Mouse (Mus musculus) embryonic facial prominence, embryonic 13.5 days (tissue): ENCODE results near the gene Mansc1. TPM values are rescaled to one million over a fixed set of nuclear protein-coding genes. Genes with fewer than 3 reads are reported as not detected.

ENCODE experiments used
- ATAC-seq: fragments of 200-750 bp; cut with Nextera tagmentation; 2 replicates; pipeline ENCODE4 v1.8.0; 2017; ENCODE audit warnings: low read depth; ENCODE audit not compliant: insufficient number of reproducible peaks, insufficient read depth, low FRiP score, low TSS enrichment
- H3K27ac ChIP-seq: fragments of 300-500 bp; sonication (generic); 2 replicates; pipeline ENCODE4 v1.5.1; 2015; ENCODE audit warnings: moderate library complexity, mild to moderate bottlenecking, inconsistent platforms
- H3K27me3 ChIP-seq: fragments of 300-500 bp; sonication (generic); 2 replicates; pipeline ENCODE4 v1.6.1; 2015; ENCODE audit warnings: mild to moderate bottlenecking, inconsistent platforms
- H3K36me3 ChIP-seq: fragments of 300-500 bp; sonication (generic); 2 replicates; pipeline ENCODE4 v1.6.1; 2015; ENCODE audit warnings: mild to moderate bottlenecking, inconsistent platforms
- H3K4me1 ChIP-seq: fragments of 300-500 bp; sonication (generic); 2 replicates; pipeline ENCODE4 v1.6.1; 2015; ENCODE audit warnings: inconsistent platforms
- H3K4me2 ChIP-seq: fragments of 300-500 bp; sonication (generic); 2 replicates; pipeline ENCODE4 v1.6.1; 2015; ENCODE audit warnings: moderate library complexity, mild to moderate bottlenecking, inconsistent platforms
- H3K4me3 ChIP-seq: fragments of 300-500 bp; sonication (generic); 2 replicates; pipeline ENCODE4 v1.5.1; 2015; ENCODE audit warnings: mild to moderate bottlenecking, inconsistent platforms
- H3K9ac ChIP-seq: fragments of 300-500 bp; sonication (generic); 2 replicates; pipeline ENCODE4 v1.6.1; 2015; ENCODE audit warnings: mild to moderate bottlenecking, inconsistent platforms
- H3K9me3 ChIP-seq: fragments of 300-500 bp; sonication (generic); 2 replicates; pipeline ENCODE4 v1.6.1; 2016; ENCODE audit warnings: inconsistent platforms
- WGBS: fragments of 180-500 bp; shearing (Covaris S2); methylation state at CpG from one replicate; pipeline ENCODE4 v1.1.7; 2015; ENCODE audit warnings: mixed read lengths; 5-methylcytosine and 5-hydroxymethylcytosine counted together
- polyA plus RNA-seq: library from polyadenylated mRNA; unstranded; fragments of >200 nt; fragmentation: Nextera tagmentation; extraction: Ambion mirVana; gene quantifications from 2 replicates; pipeline ENCODE4 v1.2.1, GENCODE M21; 2015

Gene Mansc1
- polyA plus RNA-seq, 1 experiment from 2014 or later: 2.1 TPM

- Histone ChIP-seq H3K27ac (no peak overlapping the region), H3K9me3 (no peaks in the 10 kb centered on the region), H3K9ac (no peak overlapping the region; the same call in 1 of the 2 replicates), H3K4me3 (no peak overlapping the region), H3K36me3 (no peaks in the 10 kb centered on the region), H3K27me3 (no peaks in the 10 kb centered on the region), H3K4me2 (no peak overlapping the region), H3K4me1 (peaks cover 16% of the 10 kb centered on the region)
- ATAC-seq: no peak
- WGBS: 72% methylated on average over 13 of the region's 13 CpGs
Measured at GRCm38 (mm10) chr6:134611896-134612295, 20.4 kb downstream of the Mansc1 start.

GRCm38 (mm10) chr6:134610380-134610779 is 21.9 kb downstream of the Mansc1 start:
- Histone ChIP-seq H3K36me3 (no peaks in the 10 kb centered on the region), H3K4me2 (no peak overlapping the region), H3K4me3 (no peak overlapping the region), H3K9me3 (no peaks in the 10 kb centered on the region), H3K4me1 (peaks cover 25% of the 10 kb centered on the region), H3K27ac (no peak overlapping the region), H3K9ac (no peak overlapping the region), H3K27me3 (no peaks in the 10 kb centered on the region)
- no peak for ATAC-seq
- WGBS: 85% methylated on average over 9 of the region's 9 CpGs

- Histone ChIP-seq H3K36me3 (no peaks in the 10 kb centered on the region), H3K4me2 (no peak overlapping the region), H3K9ac (0 out of 2 replicates have a peak overlapping the region, but pooled peaks have one; percentile 16), H3K27me3 (no peaks in the 10 kb centered on the region), H3K27ac (peak overlapping the region; percentile 74), H3K4me1 (peaks cover 28% of the 10 kb centered on the region), H3K9me3 (no peaks in the 10 kb centered on the region), H3K4me3 (no peak overlapping the region)
- peak; percentile 28; the same call in 1 of the 2 replicates for ATAC-seq
- 48% methylated on average over 9 of the region's 9 CpGs for WGBS
Measured at GRCm38 (mm10) chr6:134606949-134607746, 25.1 kb downstream of the Mansc1 start.

- 47% methylated on average over 6 of the region's 6 CpGs for WGBS
- peaks cover 34% of the 10 kb centered on the region for H3K4me1 ChIP-seq
- no peak; the same call in 1 of the 2 replicates for ATAC-seq
- H3K9me3 ChIP-seq: no peaks in the 10 kb centered on the region
- no peaks in the 10 kb centered on the region for H3K36me3 ChIP-seq
- 0 out of 2 replicates have a peak overlapping the region, but pooled peaks have one; percentile 16 for H3K9ac ChIP-seq
- H3K4me2 ChIP-seq: no peak overlapping the region
- no peak overlapping the region for H3K4me3 ChIP-seq
- no peaks in the 10 kb centered on the region for H3K27me3 ChIP-seq
- H3K27ac ChIP-seq: peak overlapping the region; percentile 74
Measured at GRCm38 (mm10) chr6:134606540-134606939, 25.7 kb downstream of the Mansc1 start.

GRCm38 (mm10) chr6:134605196-134605595 is 27.1 kb downstream of the Mansc1 start:
- H3K27ac ChIP-seq: no peak overlapping the region
- 96% methylated on average over 3 of the region's 3 CpGs for WGBS
- peaks cover 35% of the 10 kb centered on the region for H3K4me1 ChIP-seq
- ATAC-seq: no peak
- H3K9ac ChIP-seq: no peak overlapping the region
- no peaks in the 10 kb centered on the region for H3K9me3 ChIP-seq
- H3K36me3 ChIP-seq: no peaks in the 10 kb centered on the region
- H3K27me3 ChIP-seq: no peaks in the 10 kb centered on the region
- no peak overlapping the region for H3K4me2 ChIP-seq
- H3K4me3 ChIP-seq: no peak overlapping the region

GRCm38 (mm10) chr6:134602371-134603003 is 29.8 kb downstream of the Mansc1 start:
- Histone ChIP-seq H3K9me3 (no peaks in the 10 kb centered on the region), H3K4me1 (peaks cover 27% of the 10 kb centered on the region), H3K36me3 (no peaks in the 10 kb centered on the region), H3K27ac (peak overlapping the region; percentile 80), H3K27me3 (no peaks in the 10 kb centered on the region), H3K9ac (no peak overlapping the region), H3K4me3 (no peak overlapping the region), H3K4me2 (peak overlapping the region; percentile 26; the same call in 1 of the 2 replicates)
- WGBS: 14% methylated on average over 10 of the region's 10 CpGs
- peak; percentile 75 for ATAC-seq

GRCm38 (mm10) chr6:134601766-134602165 is 30.5 kb downstream of the Mansc1 start:
- no peaks in the 10 kb centered on the region for H3K9me3 ChIP-seq
- ATAC-seq: no peak
- H3K9ac ChIP-seq: no peak overlapping the region
- H3K4me2 ChIP-seq: peak overlapping the region; percentile 26
- no peak overlapping the region for H3K4me3 ChIP-seq
- peak overlapping the region; percentile 75 for H3K27ac ChIP-seq
- WGBS: 29% methylated on average over 3 of the region's 3 CpGs
- H3K27me3 ChIP-seq: no peaks in the 10 kb centered on the region
- H3K36me3 ChIP-seq: no peaks in the 10 kb centered on the region
- peaks cover 20% of the 10 kb centered on the region for H3K4me1 ChIP-seq

GRCm38 (mm10) chr6:134601130-134601529 is 31.2 kb downstream of the Mansc1 start:
- Histone ChIP-seq H3K4me1 (peaks cover 14% of the 10 kb centered on the region), H3K9me3 (no peaks in the 10 kb centered on the region), H3K27ac (peak overlapping the region; percentile 75), H3K9ac (no peak overlapping the region), H3K27me3 (no peaks in the 10 kb centered on the region), H3K4me3 (no peak overlapping the region), H3K36me3 (no peaks in the 10 kb centered on the region), H3K4me2 (no peak overlapping the region)
- ATAC-seq: no peak
- 63% methylated on average over 7 of the region's 7 CpGs for WGBS

GRCm38 (mm10) chr6:134599239-134599638 is 33.0 kb downstream of the Mansc1 start:
- H3K4me1 ChIP-seq: peaks cover 12% of the 10 kb centered on the region
- no peak overlapping the region for H3K4me3 ChIP-seq
- H3K27ac ChIP-seq: no peak overlapping the region
- H3K9me3 ChIP-seq: no peaks in the 10 kb centered on the region
- no peak for ATAC-seq
- H3K36me3 ChIP-seq: no peaks in the 10 kb centered on the region
- H3K27me3 ChIP-seq: no peaks in the 10 kb centered on the region
- 65% methylated on average over 1 of the region's 1 CpGs for WGBS
- no peak overlapping the region for H3K4me2 ChIP-seq
- no peak overlapping the region for H3K9ac ChIP-seq

GRCm38 (mm10) chr6:134597651-134598229 is 34.5 kb downstream of the Mansc1 start:
- Histone ChIP-seq H3K36me3 (no peaks in the 10 kb centered on the region), H3K9ac (no peak overlapping the region), H3K27ac (no peak overlapping the region), H3K27me3 (no peaks in the 10 kb centered on the region), H3K4me1 (peaks cover 7% of the 10 kb centered on the region), H3K4me3 (no peak overlapping the region), H3K9me3 (no peaks in the 10 kb centered on the region), H3K4me2 (no peak overlapping the region)
- no peak for ATAC-seq
- 85% methylated on average over 6 of the region's 6 CpGs for WGBS

- Histone ChIP-seq H3K9me3 (no peaks in the 10 kb centered on the region), H3K4me2 (no peak overlapping the region), H3K9ac (no peak overlapping the region), H3K36me3 (no peaks in the 10 kb centered on the region), H3K4me3 (no peak overlapping the region), H3K27ac (no peak overlapping the region), H3K4me1 (no peaks in the 10 kb centered on the region), H3K27me3 (no peaks in the 10 kb centered on the region)
- no peak for ATAC-seq
- 74% methylated on average over 21 of the region's 21 CpGs for WGBS
Measured at GRCm38 (mm10) chr6:134594569-134595442, 37.5 kb downstream of the Mansc1 start.
